Mouse (Mus musculus): ENCODE results near the gene Olfr311. TPM values are rescaled to one million over a fixed set of nuclear protein-coding genes. Genes with fewer than 3 reads are reported as not detected.

The Olfr311 gene
- polyA plus RNA-seq, 1 experiment from 2014 or later, result not detected

DNA sequence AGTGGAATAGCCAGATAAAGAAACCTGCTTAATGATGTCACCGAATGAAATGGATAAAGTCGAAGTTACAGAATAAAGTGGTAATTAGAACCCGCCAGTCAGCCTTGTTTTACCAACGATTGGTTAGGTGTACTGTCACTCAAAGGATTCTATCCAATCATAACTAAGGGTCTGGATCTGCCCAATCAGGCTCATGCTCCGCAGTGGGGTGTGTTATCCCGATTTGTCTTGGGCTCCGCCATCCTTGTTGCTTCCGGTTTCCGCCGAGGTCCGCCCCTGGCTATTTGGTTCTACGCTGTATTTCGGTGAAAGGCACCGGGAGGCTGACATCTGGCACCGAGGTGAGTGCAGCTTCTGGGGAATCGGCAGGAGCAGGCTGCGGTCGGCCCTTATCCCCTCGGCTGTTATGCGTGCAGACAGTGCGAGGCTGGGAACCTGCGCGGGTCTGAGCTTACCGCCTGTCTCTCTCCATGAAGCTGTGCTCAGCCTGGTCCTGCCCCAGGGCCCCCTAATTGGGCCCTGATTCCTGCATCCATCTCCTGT is 7.9 kb downstream of the Olfr311 start, which contains the start of gene Gm12258:
TSS of gene Gm12258 (plus strand) at position 240 of the 543 bp plus-strand sequence.
- H3K27ac ChIP-seq (replicated peaks; ENCODE audit: low read depth, low read length), result no peak within 1 kb of the TSS
- H3K4me1 ChIP-seq (ENCODE audit: control insufficient read depth, insufficient read depth, low read length), result no peaks in the 10 kb centered on the region
- peak within 1 kb of the TSS; percentile 78 for H3K9ac ChIP-seq (replicated peaks; ENCODE audit: low read length)
- no peaks in the 10 kb centered on the region for H3K27me3 ChIP-seq (ENCODE audit: control insufficient read depth, insufficient read depth, low read length)
- peak within 1 kb of the TSS; percentile 72 for H3K4me3 ChIP-seq (ENCODE audit: low read depth, low read length)
- DNase-seq (ENCODE audit: low spot score) (peak; percentile 97), ATAC-seq (replicated peaks; ENCODE audit: insufficient number of reproducible peaks, low FRiP score, low TSS enrichment, low read depth) (peak; percentile 99)
- H3K36me3 ChIP-seq (replicated peaks; ENCODE audit: control insufficient read depth, insufficient read depth, low read depth, low read length), result peaks cover 3% of the 10 kb centered on the region; the same call in 1 of the 2 replicates
- H3K9me3 ChIP-seq (replicated peaks; ENCODE audit: control insufficient read depth, low read length), result no peaks in the 10 kb centered on the region
- peak within 1 kb of the TSS; percentile 81 for H3K4me2 ChIP-seq (ENCODE audit: low read depth, low read length)
- under 1% methylated on average over 24 of the region's 24 CpGs for whole genome bisulfite sequencing

- no peak overlapping the region for H3K27ac ChIP-seq (replicated peaks; ENCODE audit: low read depth, low read length)
These were observed 8.6 kb downstream of the Olfr311 start for GRCm38 (mm10) chr11:58847636-58848035.

DNA sequence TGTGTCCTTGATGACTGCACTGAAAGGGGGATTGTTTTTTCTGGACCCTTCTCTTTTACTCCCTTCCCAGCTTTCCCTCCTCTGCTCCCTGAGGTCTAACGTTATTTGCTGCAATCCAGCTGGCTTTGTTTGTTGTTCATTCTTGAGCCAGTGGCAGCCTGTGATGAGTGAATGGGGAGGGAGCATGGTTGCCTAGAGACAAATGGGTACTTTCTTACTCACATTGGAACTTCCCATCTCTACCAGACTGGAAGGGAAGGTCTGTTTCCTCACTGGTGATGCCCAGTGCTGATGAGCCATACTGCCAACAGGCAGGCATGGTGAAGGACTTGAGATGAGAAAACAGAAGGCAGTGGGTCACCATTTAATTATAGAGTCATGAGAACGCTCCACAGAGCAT is 10.7 kb downstream of the Olfr311 start:
- peaks cover 3% of the 10 kb centered on the region; the same call in 1 of the 2 replicates for H3K36me3 ChIP-seq (replicated peaks; ENCODE audit: control insufficient read depth, insufficient read depth, low read depth, low read length)
- no peaks in the 10 kb centered on the region for H3K9me3 ChIP-seq (replicated peaks; ENCODE audit: control insufficient read depth, low read length)
- 68% methylated on average over 2 of the region's 2 CpGs for WGBS
- DNase-seq (ENCODE audit: low spot score), result no peak
- no peak overlapping the region for H3K4me3 ChIP-seq (ENCODE audit: low read depth, low read length)
- no peak overlapping the region for H3K27ac ChIP-seq (replicated peaks; ENCODE audit: low read depth, low read length)
- no peak overlapping the region for H3K4me2 ChIP-seq (ENCODE audit: low read depth, low read length)
- no peaks in the 10 kb centered on the region for H3K4me1 ChIP-seq (ENCODE audit: control insufficient read depth, insufficient read depth, low read length)
- H3K9ac ChIP-seq (replicated peaks; ENCODE audit: low read length), result no peak overlapping the region
- ATAC-seq (replicated peaks; ENCODE audit: insufficient number of reproducible peaks, low FRiP score, low TSS enrichment, low read depth), result no peak
- no peaks in the 10 kb centered on the region for H3K27me3 ChIP-seq (ENCODE audit: control insufficient read depth, insufficient read depth, low read length)

More at GRCm38 (mm10) chr11:58847636-58848035, 8.6 kb downstream of the Olfr311 start:
- H3K9ac ChIP-seq (replicated peaks; ENCODE audit: low read length), result peak overlapping the region; percentile 78
- DNase-seq (ENCODE audit: low spot score) (no peak), ATAC-seq (replicated peaks; ENCODE audit: insufficient number of reproducible peaks, low FRiP score, low TSS enrichment, low read depth) (no peak; the same call in 1 of the 2 replicates)
- H3K9me3 ChIP-seq (replicated peaks; ENCODE audit: control insufficient read depth, low read length), result no peaks in the 10 kb centered on the region
- peak overlapping the region; percentile 81 for H3K4me2 ChIP-seq (ENCODE audit: low read depth, low read length)
- no peaks in the 10 kb centered on the region for H3K4me1 ChIP-seq (ENCODE audit: control insufficient read depth, insufficient read depth, low read length)
- H3K27me3 ChIP-seq (ENCODE audit: control insufficient read depth, insufficient read depth, low read length), result no peaks in the 10 kb centered on the region
- peaks cover 3% of the 10 kb centered on the region; the same call in 1 of the 2 replicates for H3K36me3 ChIP-seq (replicated peaks; ENCODE audit: control insufficient read depth, insufficient read depth, low read depth, low read length)
- peak overlapping the region; percentile 72 for H3K4me3 ChIP-seq (ENCODE audit: low read depth, low read length)
- 50% methylated on average over 9 of the region's 9 CpGs for WGBS

DNA sequence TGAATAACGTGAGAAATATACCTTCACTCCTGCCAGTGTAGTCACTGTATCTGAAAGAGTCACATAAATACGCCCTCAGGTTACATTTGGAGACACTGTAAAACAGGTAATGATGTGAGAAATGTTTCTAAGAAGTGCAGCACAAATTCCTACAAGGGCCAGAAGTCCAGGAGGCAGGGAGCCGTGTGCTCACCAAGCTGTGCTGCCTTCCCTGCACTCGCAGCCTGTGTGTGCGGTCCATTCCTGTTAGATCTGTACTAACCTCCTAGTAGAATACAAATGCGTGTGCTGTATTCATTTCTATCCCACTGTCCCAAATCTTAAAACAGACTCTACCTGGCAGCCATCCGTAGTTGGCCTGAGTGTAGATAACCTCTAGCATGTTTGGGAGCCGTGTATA is 21.7 kb downstream of the Olfr311 start:
- no peak overlapping the region for H3K9ac ChIP-seq (replicated peaks; ENCODE audit: low read length)
- H3K4me3 ChIP-seq (ENCODE audit: low read depth, low read length), result no peak overlapping the region
- H3K36me3 ChIP-seq (replicated peaks; ENCODE audit: control insufficient read depth, insufficient read depth, low read depth, low read length), result peaks cover 21% of the 10 kb centered on the region
- WGBS, result 94% methylated on average over 8 of the region's 8 CpGs
- DNase-seq (ENCODE audit: low spot score), result no peak
- no peaks in the 10 kb centered on the region for H3K27me3 ChIP-seq (ENCODE audit: control insufficient read depth, insufficient read depth, low read length)
- ATAC-seq (replicated peaks; ENCODE audit: insufficient number of reproducible peaks, low FRiP score, low TSS enrichment, low read depth), result no peak
- no peaks in the 10 kb centered on the region for H3K4me1 ChIP-seq (ENCODE audit: control insufficient read depth, insufficient read depth, low read length)
- no peak overlapping the region for H3K4me2 ChIP-seq (ENCODE audit: low read depth, low read length)
- no peak overlapping the region for H3K27ac ChIP-seq (replicated peaks; ENCODE audit: low read depth, low read length)
- peaks cover 7% of the 10 kb centered on the region; the same call in 1 of the 2 replicates for H3K9me3 ChIP-seq (replicated peaks; ENCODE audit: control insufficient read depth, low read length)

DNA sequence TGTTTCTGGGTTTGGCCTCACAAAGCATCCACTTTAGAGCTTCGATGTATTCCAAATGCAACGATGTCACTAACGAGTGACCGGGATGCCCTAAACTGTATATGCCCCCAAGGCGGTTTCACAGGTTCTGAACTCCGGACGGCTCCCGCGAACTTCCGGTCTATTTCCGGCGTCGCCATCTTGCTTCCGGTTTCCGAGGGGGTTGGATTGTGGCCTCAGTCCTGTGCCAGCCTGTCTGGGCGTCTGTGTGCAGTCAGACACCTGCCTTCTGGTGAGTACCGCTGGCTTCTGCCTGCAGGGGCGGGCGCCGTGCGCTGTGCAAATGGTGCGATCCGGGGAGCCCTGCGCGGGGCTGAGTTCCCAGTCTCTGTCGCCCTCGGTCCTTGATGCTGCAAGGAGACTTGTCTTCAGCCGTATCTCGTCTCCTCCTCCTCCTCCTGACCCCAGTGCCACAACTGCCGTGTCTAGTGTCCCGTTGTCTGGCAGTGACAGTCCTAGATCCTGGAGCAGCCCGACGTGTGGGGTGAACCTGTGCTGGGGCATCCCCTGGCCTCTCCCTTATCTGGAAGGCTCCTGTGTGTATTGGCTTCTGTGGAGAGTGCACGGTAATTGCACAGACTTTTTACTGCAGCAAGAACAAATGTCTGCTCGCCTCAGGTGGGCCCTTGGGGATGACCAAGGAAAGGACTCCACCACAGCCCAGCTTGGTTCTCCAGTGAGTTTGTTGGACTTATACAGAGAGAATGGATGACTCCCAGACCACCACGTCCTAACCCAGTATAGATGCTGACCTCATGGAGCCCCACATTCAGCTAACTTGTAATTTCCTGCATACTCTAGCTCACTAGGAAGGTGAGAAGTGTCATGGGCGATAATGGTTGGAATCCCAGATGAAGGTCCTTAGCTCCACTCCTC is 28.2 kb downstream of the Olfr311 start, which contains the start of gene 2810021J22Rik:
TSS of gene 2810021J22Rik (plus strand) at position 178 of the 915 bp plus-strand sequence.
- ATAC-seq (replicated peaks; ENCODE audit: insufficient number of reproducible peaks, low FRiP score, low TSS enrichment, low read depth) (peak; percentile 86), DNase-seq (ENCODE audit: low spot score) (peak; percentile 88)
- 6% methylated on average over 37 of the region's 37 CpGs for WGBS
- Histone ChIP-seq H3K4me3 (ENCODE audit: low read depth, low read length) (peak within 1 kb of the TSS; percentile 76), H3K4me2 (ENCODE audit: low read depth, low read length) (peak within 1 kb of the TSS; percentile 80), H3K9ac (replicated peaks; ENCODE audit: low read length) (peak within 1 kb of the TSS; percentile 83), H3K9me3 (replicated peaks; ENCODE audit: control insufficient read depth, low read length) (no peaks in the 10 kb centered on the region), H3K27ac (replicated peaks; ENCODE audit: low read depth, low read length) (peak within 1 kb of the TSS; percentile 20; the same call in 1 of the 2 replicates), H3K36me3 (replicated peaks; ENCODE audit: control insufficient read depth, insufficient read depth, low read depth, low read length) (no peaks in the 10 kb centered on the region), H3K27me3 (ENCODE audit: control insufficient read depth, insufficient read depth, low read length) (no peaks in the 10 kb centered on the region), H3K4me1 (ENCODE audit: control insufficient read depth, insufficient read depth, low read length) (no peaks in the 10 kb centered on the region)

GRCm38 (mm10) chr11:58867954-58868330 is 28.9 kb downstream of the Olfr311 start:
- H3K9ac ChIP-seq (replicated peaks; ENCODE audit: low read length), result peak overlapping the region; percentile 83; the same call in 1 of the 2 replicates
- H3K27me3 ChIP-seq (ENCODE audit: control insufficient read depth, insufficient read depth, low read length), result no peaks in the 10 kb centered on the region
- no peaks in the 10 kb centered on the region for H3K9me3 ChIP-seq (replicated peaks; ENCODE audit: control insufficient read depth, low read length)
- H3K27ac ChIP-seq (replicated peaks; ENCODE audit: low read depth, low read length), result no peak overlapping the region
- DNase-seq (ENCODE audit: low spot score) (no peak), ATAC-seq (replicated peaks; ENCODE audit: insufficient number of reproducible peaks, low FRiP score, low TSS enrichment, low read depth) (no peak)
- H3K4me3 ChIP-seq (ENCODE audit: low read depth, low read length), result peak overlapping the region; percentile 76
- H3K4me1 ChIP-seq (ENCODE audit: control insufficient read depth, insufficient read depth, low read length), result no peaks in the 10 kb centered on the region
- no peaks in the 10 kb centered on the region for H3K36me3 ChIP-seq (replicated peaks; ENCODE audit: control insufficient read depth, insufficient read depth, low read depth, low read length)
- H3K4me2 ChIP-seq (ENCODE audit: low read depth, low read length), result peak overlapping the region; percentile 80
- 84% methylated on average over 6 of the region's 6 CpGs for WGBS

DNA sequence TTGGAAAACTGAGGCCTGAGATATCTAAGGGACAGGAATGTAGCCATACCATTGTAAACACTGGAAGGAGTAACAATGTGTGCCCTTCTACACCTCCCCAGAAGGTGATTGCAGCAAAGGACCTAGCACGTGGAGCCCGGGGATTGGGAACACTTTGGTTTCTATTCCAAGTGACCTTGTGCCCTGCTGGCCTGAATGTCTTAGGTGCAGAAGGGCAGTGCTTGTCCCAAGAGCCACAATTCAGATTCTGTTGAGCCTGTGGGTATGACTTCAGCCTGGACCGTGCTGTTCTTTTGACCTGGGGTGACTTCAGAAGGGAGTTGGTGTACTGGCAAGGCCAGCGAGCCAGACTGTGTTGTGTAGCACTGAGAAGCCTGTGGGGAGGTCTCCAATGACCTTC is 31.9 kb downstream of the Olfr311 start:
- no peaks in the 10 kb centered on the region for H3K4me1 ChIP-seq (ENCODE audit: control insufficient read depth, insufficient read depth, low read length)
- H3K4me2 ChIP-seq (ENCODE audit: low read depth, low read length), result no peak overlapping the region
- no peak overlapping the region for H3K9ac ChIP-seq (replicated peaks; ENCODE audit: low read length)
- no peaks in the 10 kb centered on the region for H3K9me3 ChIP-seq (replicated peaks; ENCODE audit: control insufficient read depth, low read length)
- H3K27me3 ChIP-seq (ENCODE audit: control insufficient read depth, insufficient read depth, low read length), result no peaks in the 10 kb centered on the region
- no peak for ATAC-seq (replicated peaks; ENCODE audit: insufficient number of reproducible peaks, low FRiP score, low TSS enrichment, low read depth)
- no peak overlapping the region for H3K4me3 ChIP-seq (ENCODE audit: low read depth, low read length)
- 94% methylated on average over 4 of the region's 4 CpGs for WGBS
- no peaks in the 10 kb centered on the region for H3K36me3 ChIP-seq (replicated peaks; ENCODE audit: control insufficient read depth, insufficient read depth, low read depth, low read length)
- no peak for DNase-seq (ENCODE audit: low spot score)
- no peak overlapping the region for H3K27ac ChIP-seq (replicated peaks; ENCODE audit: low read depth, low read length)

GRCm38 (mm10) chr11:58883756-58884155 is 44.7 kb downstream of the Olfr311 start:
- H3K4me1 ChIP-seq (ENCODE audit: control insufficient read depth, insufficient read depth, low read length), result no peaks in the 10 kb centered on the region
- H3K27ac ChIP-seq (replicated peaks; ENCODE audit: low read depth, low read length), result no peak overlapping the region
- H3K4me2 ChIP-seq (ENCODE audit: low read depth, low read length), result no peak overlapping the region
- WGBS, result 86% methylated on average over 8 of the region's 8 CpGs
- H3K4me3 ChIP-seq (ENCODE audit: low read depth, low read length), result no peak overlapping the region
- H3K9me3 ChIP-seq (replicated peaks; ENCODE audit: control insufficient read depth, low read length), result no peaks in the 10 kb centered on the region
- peaks cover 2% of the 10 kb centered on the region; the same call in 1 of the 2 replicates for H3K36me3 ChIP-seq (replicated peaks; ENCODE audit: control insufficient read depth, insufficient read depth, low read depth, low read length)
- ATAC-seq (replicated peaks; ENCODE audit: insufficient number of reproducible peaks, low FRiP score, low TSS enrichment, low read depth) (no peak), DNase-seq (ENCODE audit: low spot score) (no peak)
- H3K9ac ChIP-seq (replicated peaks; ENCODE audit: low read length), result no peak overlapping the region
- no peaks in the 10 kb centered on the region for H3K27me3 ChIP-seq (ENCODE audit: control insufficient read depth, insufficient read depth, low read length)

Measured in embryonic facial prominence, embryonic 11.5 days (tissue).